Mouse (Mus musculus): ENCODE data around the gene Tiam2.

DNA sequence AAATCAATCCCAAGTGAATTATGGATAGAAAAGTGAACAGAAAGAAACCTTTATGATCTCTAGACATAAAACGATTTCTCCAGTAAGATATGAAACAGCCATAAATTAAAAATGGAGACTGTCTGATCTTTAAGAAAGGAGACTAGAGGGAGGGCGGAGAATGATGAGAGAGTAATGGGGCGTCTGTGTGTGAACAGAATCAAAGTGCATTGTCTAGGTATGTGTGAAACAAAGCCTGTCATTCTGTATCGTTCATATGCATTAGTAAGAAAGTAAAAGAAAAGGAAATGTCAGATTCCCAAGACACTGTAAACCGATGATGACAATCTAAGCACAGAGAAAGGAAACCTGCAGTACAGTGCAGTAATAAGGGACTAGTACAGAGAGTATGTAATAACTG is 214.7 kb downstream of the Tiam2 start:
- TF ChIP-seq CTCF (conservative IDR thresholded peaks at IDR 0.05; ENCODE audit: insufficient read depth, insufficient read length, low read depth, low read length) (no peak), POLR2A (IDR thresholded peaks at IDR 0.05; ENCODE audit: low read depth, low read length) (no peak)

All from kidney, adult 2 months (tissue).